Mouse (Mus musculus) forebrain, embryonic 13.5 days (tissue): Measurements from ENCODE around the gene Atp13a5. TPM values are rescaled to one million over a fixed set of nuclear protein-coding genes. Genes with fewer than 3 reads are reported as not detected.
A peak's percentile ranks its signal among the peaks of the same experiment; 100 is the strongest.

ENCODE experiments used
- ATAC-seq: fragments of 200-750 bp; cut with Nextera tagmentation; 2 replicates; pipeline ENCODE4 v1.8.0; 2017
- H3K27ac ChIP-seq: fragments of 300-500 bp; sonication (generic); 2 replicates; pipeline ENCODE4 v1.5.1; 2015; ENCODE audit warnings: inconsistent platforms, mild to moderate bottlenecking, moderate library complexity
- H3K27me3 ChIP-seq: fragments of 300-500 bp; sonication (generic); 2 replicates; pipeline ENCODE4 v1.6.1; 2015; ENCODE audit warnings: mild to moderate bottlenecking, inconsistent platforms
- H3K36me3 ChIP-seq: fragments of 300-500 bp; sonication (generic); 2 replicates; pipeline ENCODE4 v1.6.1; 2015; ENCODE audit warnings: mild to moderate bottlenecking, inconsistent platforms; ENCODE audit not compliant: poor library complexity, severe bottlenecking
- H3K4me1 ChIP-seq: fragments of 300-500 bp; sonication (generic); 2 replicates; pipeline ENCODE4 v1.6.1; 2015; ENCODE audit warnings: inconsistent platforms
- H3K4me2 ChIP-seq: fragments of 300-500 bp; sonication (generic); 2 replicates; pipeline ENCODE4 v1.6.1; 2015; ENCODE audit warnings: inconsistent platforms, mild to moderate bottlenecking, moderate library complexity
- H3K4me3 ChIP-seq: fragments of 300-500 bp; sonication (generic); 2 replicates; pipeline ENCODE4 v1.5.1; 2015; ENCODE audit warnings: mild to moderate bottlenecking, inconsistent platforms
- H3K9ac ChIP-seq: fragments of 300-500 bp; sonication (generic); 2 replicates; pipeline ENCODE4 v1.6.1; 2015; ENCODE audit warnings: mild to moderate bottlenecking, inconsistent platforms
- H3K9me3 ChIP-seq: fragments of 300-500 bp; sonication (generic); replicated peaks from 2 replicates; pipeline ENCODE4 v1.6.1; 2016; ENCODE audit warnings: inconsistent platforms
- WGBS: fragments of 180-500 bp; shearing (Covaris S2); methylation state at CpG from one replicate; pipeline ENCODE4 v1.1.7; 2015; 5-methylcytosine and 5-hydroxymethylcytosine counted together
- polyA plus RNA-seq: library from polyadenylated mRNA; unstranded; fragments of >200 nt; fragmentation: Nextera tagmentation; extraction: Ambion mirVana; gene quantifications from 2 replicates; pipeline ENCODE4 v1.2.1, GENCODE M21; 2015

The Atp13a5 gene
- polyA plus RNA-seq, 1 experiment from 2014 or later, result 0.27 TPM

DNA sequence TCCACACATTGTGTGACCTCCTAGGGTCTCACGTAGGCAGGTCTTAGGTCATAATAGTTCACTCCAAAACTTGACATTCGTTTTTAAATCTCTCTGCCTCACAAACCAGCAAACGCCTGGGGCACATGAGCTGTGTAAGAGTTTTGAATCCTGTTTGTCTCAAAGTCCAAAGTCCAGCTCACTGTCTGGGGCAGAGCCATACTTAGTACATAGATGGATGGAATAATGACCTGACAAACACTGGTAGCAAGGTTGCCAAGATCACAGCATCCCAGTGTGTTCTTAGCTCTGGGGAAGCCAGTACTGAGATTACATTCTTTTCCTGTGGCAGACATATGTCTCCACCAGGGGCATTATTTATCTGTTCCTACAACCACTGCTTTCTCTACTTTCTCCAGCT is 63.5 kb downstream of the Atp13a5 start:
- H3K27me3 ChIP-seq, result no peaks in the 10 kb centered on the region
- H3K27ac ChIP-seq, result no peak overlapping the region
- no peak for ATAC-seq
- H3K4me3 ChIP-seq, result no peak overlapping the region
- no peak overlapping the region for H3K4me2 ChIP-seq
- 86% methylated on average over 3 of the region's 3 CpGs for WGBS
- H3K4me1 ChIP-seq, result no peaks in the 10 kb centered on the region
- no peaks in the 10 kb centered on the region for H3K9me3 ChIP-seq
- H3K36me3 ChIP-seq, result no peaks in the 10 kb centered on the region
- no peak overlapping the region for H3K9ac ChIP-seq

DNA sequence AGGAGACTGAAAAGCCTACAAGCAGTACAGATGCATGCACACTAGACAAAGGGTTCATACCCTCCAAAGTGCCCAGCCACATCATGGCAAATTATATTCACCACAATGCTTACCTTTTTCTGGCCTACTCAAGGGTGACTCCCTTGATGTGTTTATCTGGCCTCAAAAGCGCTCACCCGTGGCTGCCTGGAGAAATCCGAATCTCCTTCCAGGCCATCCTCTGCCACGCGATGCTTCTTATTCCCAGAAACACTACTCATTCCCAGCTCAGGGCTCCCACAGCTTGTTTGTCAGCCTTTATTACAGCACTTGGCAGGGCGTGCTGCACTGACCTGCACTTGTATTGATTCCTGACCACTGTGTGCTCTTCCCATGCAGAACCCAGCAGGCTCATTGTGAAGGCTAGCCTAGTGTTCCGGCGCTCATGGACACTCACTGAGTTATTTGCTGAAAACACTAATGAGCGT is 80.9 kb downstream of the Atp13a5 start:
- no peak overlapping the region for H3K4me3 ChIP-seq
- H3K4me2 ChIP-seq, result no peak overlapping the region
- WGBS, result 59% methylated on average over 9 of the region's 9 CpGs
- H3K9ac ChIP-seq, result no peak overlapping the region
- ATAC-seq, result no peak
- no peaks in the 10 kb centered on the region for H3K9me3 ChIP-seq
- no peaks in the 10 kb centered on the region for H3K27me3 ChIP-seq
- no peaks in the 10 kb centered on the region for H3K4me1 ChIP-seq
- H3K36me3 ChIP-seq, result no peaks in the 10 kb centered on the region
- H3K27ac ChIP-seq, result no peak overlapping the region

DNA sequence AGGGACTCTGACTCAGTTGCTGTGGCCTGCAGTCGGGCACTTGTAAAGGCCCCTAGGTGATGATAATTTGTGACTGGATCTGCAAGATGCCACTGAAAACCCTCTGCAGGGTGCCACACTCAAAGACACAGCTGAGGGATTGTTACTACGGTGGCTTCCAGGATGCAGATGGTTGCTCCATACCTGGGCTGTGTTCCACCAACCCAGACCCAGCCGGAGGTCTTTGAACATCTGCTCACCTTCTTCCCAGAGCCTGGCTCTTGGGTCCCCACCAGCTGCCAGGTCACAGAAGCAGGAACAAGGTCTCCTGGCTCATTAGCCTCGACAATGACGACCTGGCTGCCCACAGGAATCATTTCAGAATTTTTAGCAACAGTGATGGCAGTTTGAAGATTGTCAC is 97.8 kb downstream of the Atp13a5 start:
- no peak for ATAC-seq
- WGBS, result 86% methylated on average over 5 of the region's 5 CpGs
- no peaks in the 10 kb centered on the region for H3K9me3 ChIP-seq

DNA sequence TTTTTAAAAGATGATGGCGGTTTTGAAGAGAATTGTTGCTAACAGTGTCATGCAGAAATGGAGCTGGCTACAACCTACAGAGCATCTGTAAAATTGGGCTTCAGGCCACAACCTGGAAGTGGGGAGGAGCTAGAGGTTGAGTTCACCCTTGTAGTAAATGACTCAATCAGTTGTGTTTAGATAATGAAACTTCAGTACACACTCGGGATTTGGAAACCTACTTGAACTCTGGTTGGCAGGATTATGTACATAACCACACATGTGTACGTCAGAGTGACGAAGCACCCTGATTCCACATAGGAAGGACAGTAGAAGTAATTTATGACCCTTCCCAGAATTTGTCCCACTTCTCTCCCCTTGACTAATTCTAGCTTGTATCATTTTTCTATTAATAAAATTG is 124.2 kb downstream of the Atp13a5 start:
- WGBS, result 90% methylated on average over 4 of the region's 4 CpGs
- no peak overlapping the region for H3K27ac ChIP-seq
- ATAC-seq, result no peak

More for the DNA sequence above, 97.8 kb downstream of the Atp13a5 start:
- Histone ChIP-seq H3K4me2 (no peak overlapping the region), H3K36me3 (no peaks in the 10 kb centered on the region), H3K4me3 (no peak overlapping the region), H3K27me3 (no peaks in the 10 kb centered on the region), H3K27ac (no peak overlapping the region), H3K9ac (no peak overlapping the region), H3K4me1 (no peaks in the 10 kb centered on the region)

DNA sequence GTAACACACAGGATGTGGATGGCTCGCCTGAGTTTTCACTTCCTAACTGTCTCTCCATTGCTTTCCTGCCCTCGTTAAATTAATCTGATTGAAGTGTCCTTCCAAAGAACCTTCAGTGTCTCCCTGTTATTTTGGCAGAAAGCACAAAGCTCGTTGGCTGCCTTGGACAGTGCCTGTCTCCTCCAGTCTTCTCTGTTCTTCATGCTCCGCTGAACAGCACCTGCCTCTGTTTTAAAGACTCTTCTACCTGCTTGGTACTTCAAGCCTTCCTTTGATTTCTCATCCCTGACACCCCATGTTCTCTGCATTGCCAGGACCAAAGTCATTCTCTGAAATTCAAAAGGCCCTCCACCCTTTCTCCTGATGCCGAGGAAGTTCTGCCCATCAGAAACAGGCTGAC is 142.6 kb downstream of the Atp13a5 start:
- no peaks in the 10 kb centered on the region for H3K4me1 ChIP-seq
- no peaks in the 10 kb centered on the region for H3K9me3 ChIP-seq
- WGBS, result 62% methylated on average over 5 of the region's 5 CpGs
- H3K27ac ChIP-seq, result no peak overlapping the region
- no peak overlapping the region for H3K9ac ChIP-seq
- no peak for ATAC-seq
- H3K4me2 ChIP-seq, result no peak overlapping the region
- no peaks in the 10 kb centered on the region for H3K36me3 ChIP-seq
- H3K4me3 ChIP-seq, result no peak overlapping the region
- H3K27me3 ChIP-seq, result no peaks in the 10 kb centered on the region

More for the DNA sequence above, 124.2 kb downstream of the Atp13a5 start:
- H3K9me3 ChIP-seq, result 0 out of 2 replicates have a peak, but pooled peaks cover 4% of the 10 kb centered on the region
- no peaks in the 10 kb centered on the region for H3K4me1 ChIP-seq
- no peaks in the 10 kb centered on the region for H3K36me3 ChIP-seq
- H3K4me3 ChIP-seq, result no peak overlapping the region
- no peak overlapping the region for H3K4me2 ChIP-seq
- no peak overlapping the region for H3K9ac ChIP-seq
- H3K27me3 ChIP-seq, result no peaks in the 10 kb centered on the region

DNA sequence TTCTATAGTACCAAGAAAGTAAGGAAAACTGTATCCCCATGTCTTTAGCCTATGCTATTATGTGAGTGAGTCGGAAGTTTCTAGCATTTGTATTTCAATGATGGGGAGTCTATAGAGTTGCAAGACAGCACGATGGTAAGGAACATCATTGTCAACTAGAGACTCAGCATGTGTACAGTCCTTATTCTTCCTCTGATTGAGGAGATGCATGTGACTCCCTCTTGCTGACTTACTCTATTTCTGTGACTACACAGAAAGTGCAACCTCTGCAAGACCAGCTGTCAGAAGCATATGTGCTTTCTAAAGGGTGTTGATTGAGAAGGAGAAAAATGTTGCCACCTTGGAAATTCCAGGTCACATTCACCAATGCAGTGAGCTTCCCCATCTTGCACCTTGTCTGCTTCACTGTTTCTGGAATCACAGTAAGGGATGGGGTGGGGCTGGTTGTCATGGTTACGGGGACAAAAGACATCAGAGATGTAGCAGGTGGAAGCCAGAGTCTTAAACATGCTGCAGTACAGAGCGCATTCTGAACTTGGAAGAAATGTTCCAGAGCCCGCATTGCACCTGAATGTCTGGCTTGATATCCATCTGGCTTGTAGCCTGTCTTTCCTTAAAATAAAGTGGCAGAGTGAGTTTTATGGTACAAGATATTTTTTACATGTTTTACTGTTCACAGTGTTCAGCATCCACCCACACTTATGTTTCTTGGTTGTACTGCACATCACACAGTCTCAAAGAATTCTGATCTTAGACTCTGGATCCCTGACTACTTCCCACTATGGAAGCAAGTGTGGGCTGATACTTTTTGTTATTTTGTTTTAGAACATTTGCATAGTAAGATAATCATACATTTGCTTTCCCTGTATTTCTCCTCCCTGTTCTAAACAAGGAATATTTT is 161.9 kb downstream of the Atp13a5 start:
- Histone ChIP-seq H3K4me1 (peaks cover 8% of the 10 kb centered on the region; the same call in 1 of the 2 replicates), H3K4me2 (no peak overlapping the region), H3K27me3 (no peaks in the 10 kb centered on the region), H3K36me3 (no peaks in the 10 kb centered on the region), H3K9me3 (no peaks in the 10 kb centered on the region), H3K27ac (no peak overlapping the region; the same call in 1 of the 2 replicates), H3K4me3 (no peak overlapping the region), H3K9ac (no peak overlapping the region)
- peak; percentile 95 for ATAC-seq
- WGBS, result 66% methylated on average over 5 of the region's 5 CpGs

DNA sequence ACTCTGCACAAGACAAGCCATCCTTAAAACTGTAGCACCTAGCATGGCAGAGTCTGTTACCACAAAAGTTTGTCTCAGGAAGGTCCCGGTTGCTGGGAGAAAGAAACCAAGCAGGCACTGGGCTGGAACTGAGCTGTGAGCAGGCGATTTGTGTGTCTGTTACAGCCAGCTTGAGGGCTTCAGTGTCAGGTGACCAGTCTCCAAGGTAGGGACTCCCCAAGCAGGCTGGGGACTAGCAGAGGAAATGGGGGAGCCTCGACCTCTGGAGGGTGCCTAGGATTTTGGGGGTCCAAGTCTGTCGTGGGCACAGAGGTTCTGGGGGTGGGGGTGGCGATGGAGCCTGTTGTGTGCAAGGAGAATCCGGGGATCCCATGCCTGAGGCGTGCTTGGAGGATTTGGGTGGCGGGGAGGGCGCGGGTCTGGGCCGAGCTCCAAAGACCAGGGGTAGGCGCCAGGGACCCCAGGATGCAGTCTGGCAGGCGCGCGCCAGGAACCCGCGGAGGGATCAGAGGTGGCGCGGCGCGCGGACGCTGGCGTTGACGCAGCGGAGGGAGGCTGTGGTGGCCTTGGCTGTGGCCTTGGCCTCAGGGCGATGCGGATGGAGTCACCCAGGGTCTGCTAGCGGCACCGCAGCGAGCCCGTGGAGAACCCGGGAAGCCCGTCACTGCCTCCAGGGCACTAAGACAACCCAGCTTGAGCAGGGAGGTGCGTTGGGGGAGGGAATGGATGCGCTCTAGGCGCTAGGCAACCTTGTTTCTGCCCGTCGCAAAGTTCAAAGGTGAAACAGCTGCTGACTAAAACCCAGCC is 168.7 kb downstream of the Atp13a5 start, which contains the start of gene Hrasls:
Hrasls (plus strand) TSS at position 91 of the 807 bp plus-strand sequence.
- Histone ChIP-seq H3K27me3 (peaks cover 26% of the 10 kb centered on the region; the same call in 1 of the 2 replicates), H3K4me3 (peak within 1 kb of the TSS; percentile 45), H3K9me3 (no peaks in the 10 kb centered on the region), H3K27ac (no peak within 1 kb of the TSS; the same call in 1 of the 2 replicates), H3K4me2 (peak within 1 kb of the TSS; percentile 85), H3K9ac (peak within 1 kb of the TSS; percentile 61), H3K4me1 (peaks cover 6% of the 10 kb centered on the region; the same call in 1 of the 2 replicates), H3K36me3 (no peaks in the 10 kb centered on the region)
- ATAC-seq, result peak; percentile 80
- 2% methylated on average over 39 of the region's 39 CpGs for WGBS

DNA sequence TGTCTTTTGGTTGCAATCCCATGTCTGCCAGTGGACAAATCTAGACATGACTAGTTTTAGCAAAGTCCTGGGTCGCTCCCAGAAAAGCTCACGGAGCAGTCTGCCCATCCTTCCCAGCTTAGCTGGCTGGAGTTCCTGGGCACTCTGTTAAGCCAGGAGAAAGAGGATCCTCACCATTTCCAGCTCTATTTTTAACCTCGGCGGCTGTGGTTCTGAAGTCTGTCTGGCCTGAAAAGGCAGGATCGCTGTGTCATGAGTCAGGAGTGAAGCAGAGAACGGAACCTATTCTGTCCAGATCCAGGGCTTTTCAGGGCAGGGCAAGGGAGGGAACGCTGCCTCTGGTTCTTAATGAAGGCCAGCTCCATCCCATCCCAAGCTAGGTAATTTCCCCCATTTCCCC is 169.7 kb downstream of the Atp13a5 start:
- H3K4me2 ChIP-seq, result no peak overlapping the region
- H3K9ac ChIP-seq, result no peak overlapping the region
- no peak overlapping the region; the same call in 1 of the 2 replicates for H3K27ac ChIP-seq
- peaks cover 26% of the 10 kb centered on the region; the same call in 1 of the 2 replicates for H3K27me3 ChIP-seq
- H3K4me1 ChIP-seq, result peaks cover 6% of the 10 kb centered on the region; the same call in 1 of the 2 replicates
- H3K9me3 ChIP-seq, result no peaks in the 10 kb centered on the region
- ATAC-seq, result no peak
- WGBS, result 78% methylated on average over 7 of the region's 7 CpGs
- no peak overlapping the region for H3K4me3 ChIP-seq
- H3K36me3 ChIP-seq, result no peaks in the 10 kb centered on the region

DNA sequence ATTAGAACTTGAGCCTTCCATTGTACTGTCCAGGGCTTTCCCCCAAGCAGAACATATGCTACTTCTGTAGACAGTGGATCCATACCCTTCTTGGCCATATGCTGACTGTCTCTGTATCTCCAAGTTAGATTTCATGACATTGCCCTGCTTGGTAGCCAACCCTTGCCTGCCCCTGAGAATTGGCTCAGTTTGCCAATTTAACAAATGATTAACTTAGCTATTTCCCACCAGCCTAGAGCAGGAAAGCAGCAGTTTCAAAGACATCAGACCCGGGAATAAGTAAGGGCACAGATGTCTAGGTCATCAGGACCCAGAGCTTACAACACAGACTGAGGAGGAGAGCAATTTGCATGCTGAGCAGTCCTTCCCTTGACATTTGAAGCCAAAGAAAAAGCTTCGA is 173.0 kb downstream of the Atp13a5 start:
- Histone ChIP-seq H3K9me3 (no peaks in the 10 kb centered on the region), H3K4me1 (peaks cover 5% of the 10 kb centered on the region; the same call in 1 of the 2 replicates), H3K4me3 (no peak overlapping the region), H3K36me3 (no peaks in the 10 kb centered on the region), H3K9ac (no peak overlapping the region), H3K27me3 (peaks cover 17% of the 10 kb centered on the region; the same call in 1 of the 2 replicates), H3K4me2 (no peak overlapping the region), H3K27ac (no peak overlapping the region)
- WGBS, result 41% methylated on average over 2 of the region's 2 CpGs
- ATAC-seq, result no peak

DNA sequence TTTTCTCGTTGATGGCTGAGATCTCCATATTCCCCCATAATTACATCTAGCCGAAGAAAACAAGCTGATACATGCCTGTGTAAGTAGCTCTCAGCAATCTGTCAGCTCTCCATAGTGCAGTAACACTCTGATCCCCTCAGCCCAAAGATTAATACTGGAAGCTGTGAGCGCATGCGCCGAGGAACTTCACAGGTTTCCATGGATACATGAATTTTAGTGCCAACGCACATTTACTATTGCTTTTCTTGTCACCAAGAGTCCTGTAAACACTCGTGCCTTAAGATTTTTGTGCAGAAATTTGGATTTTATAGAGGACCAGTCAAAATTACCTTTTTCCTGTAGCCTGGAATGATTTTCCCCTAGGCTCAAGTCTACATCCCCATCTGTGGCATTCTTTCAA is 173.7 kb downstream of the Atp13a5 start:
- H3K36me3 ChIP-seq, result no peaks in the 10 kb centered on the region
- no peaks in the 10 kb centered on the region for H3K9me3 ChIP-seq
- H3K9ac ChIP-seq, result no peak overlapping the region
- peak; percentile 84; the same call in 1 of the 2 replicates for ATAC-seq
- no peak overlapping the region for H3K4me3 ChIP-seq
- no peak overlapping the region for H3K4me2 ChIP-seq
- 64% methylated on average over 7 of the region's 7 CpGs for WGBS
- no peak overlapping the region for H3K27ac ChIP-seq
- peaks cover 12% of the 10 kb centered on the region; the same call in 1 of the 2 replicates for H3K27me3 ChIP-seq
- H3K4me1 ChIP-seq, result no peaks in the 10 kb centered on the region

DNA sequence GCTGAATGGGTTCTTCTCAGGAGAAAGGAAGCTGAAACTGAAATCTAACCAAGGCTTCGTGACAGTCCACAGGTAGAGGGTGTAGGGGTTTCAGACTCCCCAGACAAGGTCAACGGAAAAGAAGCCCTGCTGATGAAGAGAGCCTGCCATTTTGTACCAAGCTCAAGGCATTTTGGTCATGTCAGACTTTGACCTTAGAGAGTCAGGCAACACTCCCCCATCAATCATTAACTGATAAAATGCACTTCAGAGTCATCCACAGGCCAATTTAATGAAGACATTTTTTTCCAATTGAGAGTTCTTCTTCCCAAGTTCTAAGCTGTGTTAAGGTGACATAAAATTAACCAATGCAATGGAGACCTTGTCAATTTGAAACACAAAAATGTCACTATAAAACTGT is 177.4 kb downstream of the Atp13a5 start:
- no peaks in the 10 kb centered on the region for H3K27me3 ChIP-seq
- no peak overlapping the region for H3K4me2 ChIP-seq
- 96% methylated on average over 2 of the region's 2 CpGs for WGBS
- no peak overlapping the region for H3K9ac ChIP-seq
- no peaks in the 10 kb centered on the region for H3K4me1 ChIP-seq
- no peak overlapping the region for H3K4me3 ChIP-seq
- no peak overlapping the region for H3K27ac ChIP-seq
- H3K9me3 ChIP-seq, result no peaks in the 10 kb centered on the region
- H3K36me3 ChIP-seq, result no peaks in the 10 kb centered on the region
- no peak for ATAC-seq

DNA sequence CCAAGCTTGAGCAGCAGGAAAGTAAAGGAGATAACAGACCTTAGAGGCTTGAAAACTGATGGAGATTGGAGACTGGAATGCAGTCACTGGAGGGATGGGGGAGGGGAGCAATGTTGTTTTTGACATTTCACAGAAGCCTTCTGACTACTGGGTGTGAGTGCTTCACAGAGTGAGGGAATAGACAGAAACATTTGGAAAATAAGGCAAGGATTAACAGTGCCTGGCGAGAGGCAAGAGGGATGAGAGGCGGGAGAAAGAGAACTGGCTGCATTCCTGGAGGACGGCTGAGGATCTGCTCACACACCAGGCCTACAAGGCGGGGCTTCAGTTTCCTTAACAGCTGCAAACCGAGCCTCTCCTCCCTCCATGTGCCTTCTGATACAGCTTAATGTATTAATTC is 180.1 kb downstream of the Atp13a5 start:
- Histone ChIP-seq H3K9ac (no peak overlapping the region), H3K4me2 (no peak overlapping the region), H3K9me3 (no peaks in the 10 kb centered on the region), H3K4me1 (no peaks in the 10 kb centered on the region), H3K4me3 (no peak overlapping the region), H3K36me3 (no peaks in the 10 kb centered on the region), H3K27me3 (no peaks in the 10 kb centered on the region), H3K27ac (no peak overlapping the region)
- ATAC-seq, result peak; percentile 55; the same call in 1 of the 2 replicates
- 19% methylated on average over 5 of the region's 5 CpGs for WGBS
